Mouse (Mus musculus) intestine, embryonic 16.5 days (tissue): ENCODE measurements around the gene Vmn2r83. TPM values are rescaled to one million over a fixed set of nuclear protein-coding genes. Genes with fewer than 3 reads are reported as not detected.
A peak's percentile ranks its signal among the peaks of the same experiment; 100 is the strongest.

Experiments
- ATAC-seq: fragments of 200-750 bp; cut with Nextera tagmentation; 2 replicates; pipeline ENCODE4 v1.8.0; 2017; ENCODE audit warnings: moderate TSS enrichment, moderate library complexity
- H3K27ac ChIP-seq: fragments of 300-500 bp; sonication (generic); 2 replicates; pipeline ENCODE4 v1.5.1; 2014; ENCODE audit warnings: mild to moderate bottlenecking, low read length
- H3K27me3 ChIP-seq: fragments of 300-500 bp; sonication (generic); replicated peaks from 2 replicates; pipeline ENCODE4 v1.6.1; 2014; ENCODE audit warnings: low read length, control low read depth, mixed read lengths; ENCODE audit not compliant: control insufficient read depth, insufficient read depth
- H3K36me3 ChIP-seq: fragments of 300-500 bp; sonication (generic); 2 replicates; pipeline ENCODE4 v1.6.1; 2014; ENCODE audit warnings: low read length, control low read depth; ENCODE audit not compliant: control insufficient read depth, insufficient read depth
- H3K4me1 ChIP-seq: fragments of 300-500 bp; sonication (generic); 2 replicates; pipeline ENCODE4 v1.6.1; 2014; ENCODE audit warnings: low read length, control low read depth, mixed read lengths; ENCODE audit not compliant: control insufficient read depth, insufficient read depth
- H3K4me2 ChIP-seq: fragments of 300-500 bp; sonication (generic); 2 replicates; pipeline ENCODE4 v1.6.1; 2014; ENCODE audit warnings: low read depth, low read length, control low read depth
- H3K4me3 ChIP-seq: fragments of 300-500 bp; sonication (generic); 2 replicates; pipeline ENCODE4 v1.5.1; 2014; ENCODE audit warnings: mild to moderate bottlenecking, low read length
- H3K9ac ChIP-seq: fragments of 300-500 bp; sonication (generic); 2 replicates; pipeline ENCODE4 v1.6.1; 2014; ENCODE audit warnings: low read depth, low read length
- H3K9me3 ChIP-seq: fragments of 300-500 bp; sonication (generic); 2 replicates; pipeline ENCODE4 v1.6.1; 2016; ENCODE audit warnings: low read length, control low read depth; ENCODE audit not compliant: control insufficient read depth
- WGBS: fragments of 180-500 bp; shearing (Covaris S2); extraction: QIAGEN DNeasy Blood & Tissue Kit; methylation state at CpG from one replicate; pipeline ENCODE4 v1.1.7; 2014; 5-methylcytosine and 5-hydroxymethylcytosine counted together
- polyA plus RNA-seq: library from polyadenylated mRNA; unstranded; fragments of >200 nt; fragmentation: Nextera tagmentation; extraction: Ambion mirVana; gene quantifications from 2 replicates; pipeline ENCODE4 v1.2.1, GENCODE M21; 2015

Vmn2r83 gene
- polyA plus RNA-seq, 1 experiment from 2014 or later: not detected

DNA sequence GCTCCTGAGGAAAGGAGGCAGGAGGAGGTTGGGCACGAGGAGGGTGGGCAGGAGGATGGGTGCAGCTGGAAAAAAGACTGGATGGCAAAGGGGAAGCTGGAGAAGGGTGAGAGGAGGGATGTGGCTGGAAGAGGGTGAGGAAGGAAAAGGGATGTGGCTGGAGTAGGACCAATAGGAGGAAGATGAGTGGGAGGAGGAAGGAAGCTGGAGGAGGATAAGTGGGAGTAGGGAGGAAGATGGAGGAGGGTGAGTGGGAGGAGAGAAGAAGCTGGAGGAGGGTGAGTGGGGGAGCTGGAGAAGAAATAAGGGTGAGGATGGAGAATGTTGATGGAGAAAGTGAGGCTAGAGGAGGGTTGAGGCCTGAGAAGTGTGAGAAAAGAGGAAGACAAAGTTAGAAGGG is 66.9 kb downstream of the Vmn2r83 start:
- 50% methylated on average over 1 of the region's 1 CpGs for WGBS
- H3K27ac ChIP-seq: no peak overlapping the region
- no peak for ATAC-seq
- H3K4me2 ChIP-seq: no peak overlapping the region
- no peaks in the 10 kb centered on the region for H3K9me3 ChIP-seq
- no peak overlapping the region for H3K4me3 ChIP-seq
- H3K36me3 ChIP-seq: peaks cover 6% of the 10 kb centered on the region
- peaks cover 16% of the 10 kb centered on the region for H3K4me1 ChIP-seq
- H3K27me3 ChIP-seq: no peaks in the 10 kb centered on the region
- no peak overlapping the region for H3K9ac ChIP-seq

GRCm38 (mm10) chr10:79536461-79537080 is 68.0 kb downstream of the Vmn2r83 start:
- Histone ChIP-seq H3K9ac (no peak overlapping the region), H3K4me1 (peaks cover 9% of the 10 kb centered on the region), H3K27me3 (no peaks in the 10 kb centered on the region), H3K4me2 (no peak overlapping the region), H3K36me3 (peaks cover 11% of the 10 kb centered on the region), H3K4me3 (no peak overlapping the region), H3K9me3 (no peaks in the 10 kb centered on the region), H3K27ac (no peak overlapping the region)
- WGBS: 70% methylated on average over 12 of the region's 12 CpGs
- ATAC-seq: no peak

DNA sequence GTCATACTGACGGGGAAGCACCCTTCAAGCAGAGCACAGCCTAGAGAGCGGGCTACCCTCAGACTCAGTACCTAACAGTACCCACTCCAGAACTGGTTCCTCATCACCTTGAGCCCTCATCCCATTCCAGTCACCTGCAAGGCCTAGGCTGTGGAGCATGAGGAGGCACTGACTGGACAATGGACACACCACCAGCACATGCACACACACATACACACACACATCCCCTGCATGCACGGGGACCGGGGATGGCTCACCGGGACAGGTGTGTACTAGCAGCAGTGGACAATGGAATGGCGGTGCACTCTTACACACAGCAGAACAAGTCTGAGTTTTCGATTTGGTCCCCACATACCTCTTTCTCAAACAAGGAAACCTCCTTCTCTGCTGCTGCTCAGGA is 68.7 kb downstream of the Vmn2r83 start:
- no peak overlapping the region for H3K4me3 ChIP-seq
- no peak for ATAC-seq
- no peak overlapping the region for H3K27ac ChIP-seq
- H3K4me1 ChIP-seq: peaks cover 9% of the 10 kb centered on the region
- no peak overlapping the region for H3K4me2 ChIP-seq
- no peaks in the 10 kb centered on the region for H3K9me3 ChIP-seq
- WGBS: 94% methylated on average over 7 of the region's 7 CpGs
- peaks cover 15% of the 10 kb centered on the region for H3K36me3 ChIP-seq
- H3K27me3 ChIP-seq: no peaks in the 10 kb centered on the region
- no peak overlapping the region for H3K9ac ChIP-seq

DNA sequence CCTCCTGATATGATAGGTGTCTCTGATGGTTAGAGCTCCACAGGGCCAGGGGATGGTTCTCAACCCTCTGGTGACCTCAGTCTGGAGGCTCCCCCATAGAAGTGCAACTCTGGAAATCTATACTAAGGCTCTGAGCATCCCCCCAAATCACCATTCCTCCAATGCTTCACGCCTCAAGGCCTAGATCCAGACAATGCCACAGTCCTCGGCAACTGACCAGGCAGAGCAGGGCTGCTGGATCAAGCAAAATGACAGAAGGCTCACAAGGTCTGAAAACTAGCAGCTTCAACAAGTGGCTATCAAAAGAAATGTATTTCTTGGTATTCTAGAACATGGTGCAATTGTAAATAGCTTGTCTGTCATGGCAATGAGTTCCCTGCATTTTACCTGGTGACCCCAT is 69.2 kb downstream of the Vmn2r83 start:
- Histone ChIP-seq H3K9me3 (no peaks in the 10 kb centered on the region), H3K27me3 (no peaks in the 10 kb centered on the region), H3K4me1 (peaks cover 9% of the 10 kb centered on the region), H3K4me3 (no peak overlapping the region), H3K36me3 (peaks cover 15% of the 10 kb centered on the region), H3K27ac (no peak overlapping the region), H3K4me2 (no peak overlapping the region), H3K9ac (no peak overlapping the region)
- ATAC-seq: no peak
- 90% methylated on average over 2 of the region's 2 CpGs for WGBS

GRCm38 (mm10) chr10:79538323-79538722 is 69.8 kb downstream of the Vmn2r83 start:
- Histone ChIP-seq H3K27ac (no peak overlapping the region), H3K9me3 (no peaks in the 10 kb centered on the region), H3K4me2 (no peak overlapping the region), H3K4me3 (no peak overlapping the region), H3K4me1 (peaks cover 9% of the 10 kb centered on the region), H3K36me3 (peaks cover 21% of the 10 kb centered on the region), H3K9ac (no peak overlapping the region), H3K27me3 (no peaks in the 10 kb centered on the region)
- ATAC-seq: no peak
- WGBS: 86% methylated on average over 3 of the region's 3 CpGs

GRCm38 (mm10) chr10:79538873-79539272 is 70.3 kb downstream of the Vmn2r83 start:
- H3K27me3 ChIP-seq: no peaks in the 10 kb centered on the region
- WGBS: 55% methylated on average over 4 of the region's 4 CpGs
- ATAC-seq: no peak
- H3K9ac ChIP-seq: 0 out of 2 replicates have a peak overlapping the region, but pooled peaks have one; percentile 11
- H3K27ac ChIP-seq: no peak overlapping the region
- peaks cover 21% of the 10 kb centered on the region for H3K36me3 ChIP-seq
- H3K4me1 ChIP-seq: peaks cover 6% of the 10 kb centered on the region
- no peak overlapping the region for H3K4me2 ChIP-seq
- H3K9me3 ChIP-seq: no peaks in the 10 kb centered on the region
- no peak overlapping the region for H3K4me3 ChIP-seq

DNA sequence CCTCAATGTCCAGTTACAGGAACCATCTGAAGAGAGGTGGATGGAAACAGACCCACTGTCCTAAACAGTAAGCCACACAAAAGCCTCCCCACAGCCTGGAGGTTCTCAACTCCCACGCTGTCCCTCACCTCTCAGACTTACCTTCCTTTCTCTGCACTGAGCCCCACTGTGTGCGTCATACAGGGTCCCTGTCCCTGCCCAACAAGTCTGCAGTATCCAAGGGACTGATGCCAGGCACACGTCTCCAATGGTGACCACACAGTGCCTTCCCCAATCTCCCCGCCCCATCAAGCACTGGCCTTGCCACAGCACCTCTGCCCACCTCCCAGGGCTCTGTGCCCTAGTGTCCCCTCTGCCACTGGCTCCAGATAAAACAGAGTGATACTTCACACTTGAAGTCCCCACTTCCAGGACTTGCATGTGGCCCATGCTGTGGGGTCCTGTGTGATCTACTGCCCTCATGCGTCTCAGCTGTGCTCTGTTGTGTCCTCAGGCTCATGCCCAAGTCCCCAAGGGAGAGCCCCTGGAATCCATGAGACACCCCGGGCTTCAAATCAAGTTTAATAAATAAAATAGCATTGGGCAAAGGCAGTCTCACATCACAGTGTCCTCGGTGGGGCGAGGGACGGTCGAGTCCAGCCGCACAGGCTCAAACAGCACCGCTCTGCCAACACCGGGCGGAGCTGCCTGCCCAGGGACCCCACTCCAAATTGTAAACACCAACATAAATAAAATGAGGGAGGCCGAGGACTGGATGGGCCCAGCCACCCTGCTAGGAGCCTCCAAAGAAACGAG is 71.4 kb downstream of the Vmn2r83 start:
- ATAC-seq: no peak
- Histone ChIP-seq H3K9ac (no peak overlapping the region), H3K27ac (no peak overlapping the region), H3K4me1 (no peaks in the 10 kb centered on the region; the same call in 1 of the 2 replicates), H3K27me3 (no peaks in the 10 kb centered on the region), H3K9me3 (no peaks in the 10 kb centered on the region), H3K36me3 (peaks cover 29% of the 10 kb centered on the region), H3K4me3 (no peak overlapping the region), H3K4me2 (no peak overlapping the region)
- 90% methylated on average over 16 of the region's 16 CpGs for WGBS

GRCm38 (mm10) chr10:79540746-79541145 is 72.2 kb downstream of the Vmn2r83 start:
- Histone ChIP-seq H3K9ac (no peak overlapping the region), H3K36me3 (peaks cover 36% of the 10 kb centered on the region), H3K4me3 (no peak overlapping the region), H3K27me3 (no peaks in the 10 kb centered on the region), H3K4me1 (no peaks in the 10 kb centered on the region; the same call in 1 of the 2 replicates), H3K4me2 (no peak overlapping the region), H3K27ac (no peak overlapping the region), H3K9me3 (no peaks in the 10 kb centered on the region)
- WGBS: 93% methylated on average over 11 of the region's 11 CpGs
- no peak for ATAC-seq

DNA sequence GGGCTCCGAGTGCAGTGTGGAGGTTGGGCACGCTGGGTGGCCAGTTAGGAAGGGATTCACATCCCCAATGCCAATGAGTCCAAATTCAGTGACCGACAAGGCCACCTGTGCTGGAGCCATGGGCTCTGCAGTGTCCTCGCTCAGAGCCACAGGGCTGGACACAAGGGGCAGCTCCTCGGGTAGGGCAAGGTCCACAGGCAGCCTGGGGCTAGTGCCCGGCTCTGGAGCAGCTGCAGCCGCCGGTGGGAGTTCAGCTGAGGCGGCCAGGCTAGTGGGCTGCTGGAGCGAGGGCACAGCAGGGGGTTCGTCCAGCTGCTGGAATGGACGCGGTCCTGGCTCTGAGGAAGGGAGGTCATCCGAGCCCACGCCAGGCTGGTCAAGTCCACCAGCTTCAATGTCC is 73.0 kb downstream of the Vmn2r83 start:
- Histone ChIP-seq H3K27me3 (no peaks in the 10 kb centered on the region), H3K36me3 (peaks cover 39% of the 10 kb centered on the region), H3K9ac (no peak overlapping the region), H3K4me3 (no peak overlapping the region), H3K9me3 (no peaks in the 10 kb centered on the region), H3K4me1 (no peaks in the 10 kb centered on the region; the same call in 1 of the 2 replicates), H3K4me2 (no peak overlapping the region), H3K27ac (no peak overlapping the region)
- no peak for ATAC-seq
- 92% methylated on average over 15 of the region's 15 CpGs for WGBS
